Mouse (Mus musculus): ENCODE results near the gene Pkd1. TPM values are rescaled to one million over a fixed set of nuclear protein-coding genes. Genes with fewer than 3 reads are reported as not detected.

The Pkd1 gene
- polyA plus RNA-seq, 1 experiment from 2014 or later: 34.0 TPM

DNA sequence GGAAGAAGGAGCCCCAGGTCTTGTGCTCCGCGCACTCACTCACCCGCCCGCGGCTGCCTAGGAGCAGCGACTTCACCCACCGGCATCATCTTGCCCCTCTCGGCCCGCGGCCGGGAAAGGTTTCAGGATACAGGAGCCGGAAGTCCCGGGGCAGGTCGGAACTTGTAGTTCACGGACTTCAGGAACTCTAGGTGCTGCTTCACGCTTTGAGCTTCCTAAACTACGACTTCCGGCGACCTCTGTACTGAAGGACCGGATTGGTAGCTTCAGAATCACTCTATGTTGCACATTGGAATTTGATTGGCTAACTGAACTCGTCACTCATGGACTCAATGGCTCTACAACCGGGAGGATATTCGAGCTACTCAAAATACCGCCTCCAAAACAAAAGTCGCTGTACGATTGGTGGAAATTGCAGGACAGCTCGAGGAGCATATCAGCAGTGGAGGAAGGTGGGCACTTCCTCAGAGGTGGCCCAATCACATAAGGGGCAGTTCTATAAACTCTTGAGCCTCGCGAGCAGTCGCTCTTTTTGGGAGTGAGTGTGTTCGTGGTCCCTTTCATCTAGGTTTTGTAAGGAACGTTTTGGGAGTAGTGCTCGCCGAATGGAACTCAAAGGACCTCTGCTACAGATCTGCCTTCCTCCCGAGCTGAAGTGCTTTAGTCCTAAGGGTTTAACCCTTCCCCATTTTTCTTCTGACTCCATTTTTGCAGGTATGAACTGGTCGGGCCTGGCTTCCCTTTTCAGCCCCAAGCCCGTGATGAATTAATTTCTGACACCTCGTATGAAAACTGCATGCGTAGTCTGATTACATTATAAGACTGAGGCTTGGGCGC, 21.7 kb upstream of the Pkd1 start, which contains the start of gene Traf7:
Traf7 (minus strand) TSS at position 216 of the 837 bp plus-strand sequence.
- Histone ChIP-seq H3K36me3 (ENCODE audit: insufficient read depth) (peaks cover 32% of the 10 kb centered on the region), H3K4me2 (peak within 1 kb of the TSS; percentile 89), H3K4me1 (ENCODE audit: insufficient read depth) (peaks cover 12% of the 10 kb centered on the region), H3K4me3 (ENCODE audit: low read depth, low read length) (peak within 1 kb of the TSS; percentile 75), H3K9ac (peak within 1 kb of the TSS; percentile 80), H3K27ac (ENCODE audit: low read depth) (peak within 1 kb of the TSS; percentile 84), H3K27me3 (ENCODE audit: insufficient read depth, low read length) (no peaks in the 10 kb centered on the region), H3K9me3 (ENCODE audit: low read depth, low read length) (no peaks in the 10 kb centered on the region)
- under 1% methylated on average over 40 of the region's 40 CpGs for WGBS
- peak; percentile 96 for ATAC-seq (ENCODE audit: insufficient read depth)
- peak; percentile 99 for DNase-seq
- no peak for TF ChIP-seq CTCF (IDR thresholded peaks at IDR 0.05; ENCODE audit: low read depth)

DNA sequence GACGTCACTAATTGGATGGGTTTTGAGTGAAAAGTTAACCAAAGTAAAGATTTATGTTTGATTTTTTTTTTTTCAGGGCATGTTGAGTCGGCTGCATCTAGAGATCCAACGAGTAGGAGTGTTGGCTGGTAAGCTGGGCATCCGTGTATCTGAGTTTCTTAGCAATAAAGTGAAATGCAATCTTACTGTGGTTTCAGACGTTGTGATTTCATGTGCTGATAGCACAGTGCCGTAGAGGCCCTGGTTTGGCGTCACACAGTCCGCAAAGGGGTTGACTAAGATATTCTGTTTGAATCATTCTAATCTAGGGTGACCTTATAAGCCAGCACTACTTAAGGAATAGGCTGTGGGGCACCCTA, 21.1 kb upstream of the Pkd1 start:
- Histone ChIP-seq H3K27me3 (ENCODE audit: insufficient read depth, low read length) (no peaks in the 10 kb centered on the region), H3K36me3 (ENCODE audit: insufficient read depth) (peaks cover 28% of the 10 kb centered on the region), H3K9me3 (ENCODE audit: low read depth, low read length) (no peaks in the 10 kb centered on the region), H3K9ac (peak overlapping the region; percentile 80), H3K4me2 (peak overlapping the region; percentile 89), H3K27ac (ENCODE audit: low read depth) (peak overlapping the region; percentile 84), H3K4me1 (ENCODE audit: insufficient read depth) (peaks cover 16% of the 10 kb centered on the region), H3K4me3 (ENCODE audit: low read depth, low read length) (peak overlapping the region; percentile 75)
- ATAC-seq (ENCODE audit: insufficient read depth) (no peak), DNase-seq (peak; percentile 25)
- no peak for TF ChIP-seq CTCF (IDR thresholded peaks at IDR 0.05; ENCODE audit: low read depth)
- 0% methylated on average over 8 of the region's 8 CpGs for WGBS

DNA sequence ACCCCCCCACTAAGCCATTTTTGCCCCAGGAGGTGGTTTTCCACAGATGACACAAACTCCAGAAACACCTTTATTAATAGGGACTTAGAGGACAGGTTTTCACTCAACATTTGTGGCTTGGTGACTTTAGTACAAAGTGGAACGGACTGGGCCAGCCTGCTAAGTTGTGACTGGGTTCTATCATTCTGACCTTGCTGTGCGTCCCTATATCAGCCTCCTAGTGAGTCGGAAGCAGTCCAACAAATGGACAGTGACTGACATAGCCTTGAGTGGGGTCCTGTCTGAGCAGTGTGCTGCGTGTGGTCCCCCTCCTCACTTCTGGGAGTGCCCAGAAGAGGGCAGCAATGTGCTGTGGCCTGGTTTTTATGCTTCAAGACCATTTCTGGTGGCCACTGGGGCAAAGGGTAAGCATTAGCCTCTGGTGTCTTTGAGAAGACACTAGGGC, 20.6 kb upstream of the Pkd1 start:
- under 1% methylated on average over 4 of the region's 4 CpGs for WGBS
- DNase-seq: peak; percentile 91
- peak overlapping the region; percentile 89 for H3K4me2 ChIP-seq

DNA sequence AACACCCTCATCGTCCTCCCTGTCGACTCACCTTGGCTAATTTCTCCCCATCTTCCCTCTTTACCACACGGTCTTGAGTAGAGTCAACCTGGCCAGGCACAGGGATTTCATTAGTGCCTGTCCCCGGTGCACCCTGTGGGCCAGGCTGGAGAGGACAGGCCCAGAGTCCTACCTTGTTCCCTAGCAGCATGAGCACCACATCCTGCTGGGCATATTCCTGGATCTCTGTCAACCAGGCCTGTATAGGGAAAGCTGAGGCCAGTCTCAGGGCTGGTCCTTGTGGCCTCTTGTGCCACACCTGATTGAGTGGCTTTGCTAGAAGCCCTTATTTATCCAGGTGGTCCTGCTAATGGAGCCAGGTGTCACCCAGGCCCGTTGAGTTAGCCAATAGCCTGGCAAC, 19.8 kb upstream of the Pkd1 start:
- H3K9ac ChIP-seq: peak overlapping the region; percentile 80
- peaks cover 16% of the 10 kb centered on the region for H3K4me1 ChIP-seq (ENCODE audit: insufficient read depth)
- ATAC-seq (ENCODE audit: insufficient read depth) (no peak), DNase-seq (no peak)
- H3K27ac ChIP-seq (ENCODE audit: low read depth): peak overlapping the region; percentile 84
- WGBS: 16% methylated on average over 5 of the region's 5 CpGs
- H3K4me3 ChIP-seq (ENCODE audit: low read depth, low read length): peak overlapping the region; percentile 75
- no peak for TF ChIP-seq CTCF (IDR thresholded peaks at IDR 0.05; ENCODE audit: low read depth)
- H3K4me2 ChIP-seq: peak overlapping the region; percentile 89
- H3K27me3 ChIP-seq (ENCODE audit: insufficient read depth, low read length): no peaks in the 10 kb centered on the region
- H3K36me3 ChIP-seq (ENCODE audit: insufficient read depth): peaks cover 28% of the 10 kb centered on the region
- no peaks in the 10 kb centered on the region for H3K9me3 ChIP-seq (ENCODE audit: low read depth, low read length)

More for the DNA sequence above, 20.6 kb upstream of the Pkd1 start:
- peak overlapping the region; percentile 84 for H3K27ac ChIP-seq (ENCODE audit: low read depth)
- peak; percentile 92 for TF ChIP-seq CTCF (IDR thresholded peaks at IDR 0.05; ENCODE audit: low read depth)
- peaks cover 28% of the 10 kb centered on the region for H3K36me3 ChIP-seq (ENCODE audit: insufficient read depth)
- H3K4me1 ChIP-seq (ENCODE audit: insufficient read depth): peaks cover 16% of the 10 kb centered on the region
- peak overlapping the region; percentile 75 for H3K4me3 ChIP-seq (ENCODE audit: low read depth, low read length)
- peak overlapping the region; percentile 80 for H3K9ac ChIP-seq
- no peaks in the 10 kb centered on the region for H3K9me3 ChIP-seq (ENCODE audit: low read depth, low read length)
- no peak for ATAC-seq (ENCODE audit: insufficient read depth)
- H3K27me3 ChIP-seq (ENCODE audit: insufficient read depth, low read length): no peaks in the 10 kb centered on the region

DNA sequence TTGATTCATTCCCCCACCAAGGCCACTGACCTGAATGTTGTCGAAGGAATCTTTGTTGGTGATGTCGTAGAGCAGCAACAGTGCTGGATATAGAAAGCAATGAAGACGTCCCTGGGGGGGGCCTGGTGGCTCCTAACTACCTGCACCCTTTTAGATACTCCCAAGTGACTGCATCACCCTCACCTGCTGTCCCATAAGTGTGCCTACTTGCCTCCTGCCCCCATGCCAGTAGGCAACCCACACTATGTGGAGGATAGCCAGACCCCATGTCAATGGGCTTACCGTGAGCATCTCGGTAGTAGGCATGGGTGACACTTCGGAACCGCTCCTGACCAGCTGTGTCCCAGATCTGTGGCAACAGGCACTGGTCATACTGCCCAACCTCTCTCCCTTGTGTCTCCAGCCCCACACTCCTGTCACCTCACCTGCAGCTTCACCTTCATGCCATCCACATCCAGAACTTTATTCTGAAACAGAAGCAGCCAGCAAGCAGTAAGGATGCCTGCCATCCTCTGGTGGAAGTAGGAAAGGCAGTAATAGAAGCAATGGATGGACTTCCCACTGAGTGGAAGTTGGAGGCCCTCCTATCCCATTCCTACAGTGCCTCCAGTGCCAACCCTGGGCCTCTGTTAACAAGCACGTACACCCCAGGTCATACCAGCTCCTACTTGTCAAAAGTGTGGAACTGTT, 19.1 kb upstream of the Pkd1 start:
- DNase-seq (peak; percentile 46), ATAC-seq (ENCODE audit: insufficient read depth) (no peak)
- Histone ChIP-seq H3K36me3 (ENCODE audit: insufficient read depth) (peaks cover 26% of the 10 kb centered on the region), H3K27me3 (ENCODE audit: insufficient read depth, low read length) (no peaks in the 10 kb centered on the region), H3K4me1 (ENCODE audit: insufficient read depth) (peaks cover 16% of the 10 kb centered on the region), H3K9ac (peak overlapping the region; percentile 80), H3K4me3 (ENCODE audit: low read depth, low read length) (peak overlapping the region; percentile 75), H3K4me2 (peak overlapping the region; percentile 89), H3K9me3 (ENCODE audit: low read depth, low read length) (no peaks in the 10 kb centered on the region), H3K27ac (ENCODE audit: low read depth) (no peak overlapping the region; the same call in 1 of the 2 replicates)
- WGBS: 32% methylated on average over 8 of the region's 8 CpGs
- TF ChIP-seq CTCF (IDR thresholded peaks at IDR 0.05; ENCODE audit: low read depth): peak; percentile 50

DNA sequence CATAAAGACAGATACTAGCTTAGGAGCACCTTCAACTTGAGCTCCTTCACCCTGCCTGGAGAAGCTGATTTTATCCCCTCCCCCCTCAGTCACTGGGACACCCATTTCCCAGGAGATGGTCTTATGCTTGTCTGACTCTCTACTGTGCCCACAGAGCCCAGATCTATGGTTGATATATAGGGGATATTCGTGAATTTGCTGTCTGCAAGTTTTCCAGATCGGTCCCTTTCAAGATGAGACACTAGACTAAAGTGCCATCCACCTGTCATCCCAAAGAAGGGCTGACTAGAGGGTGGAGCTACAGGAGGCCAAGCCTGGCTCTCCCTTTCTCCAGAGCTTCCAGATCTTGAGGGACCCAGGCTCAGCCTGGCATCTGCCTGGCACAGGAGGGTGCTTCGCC, 18.6 kb upstream of the Pkd1 start:
- peaks cover 16% of the 10 kb centered on the region for H3K4me1 ChIP-seq (ENCODE audit: insufficient read depth)
- no peak overlapping the region for H3K27ac ChIP-seq (ENCODE audit: low read depth)
- DNase-seq (no peak), ATAC-seq (ENCODE audit: insufficient read depth) (no peak)
- no peak overlapping the region for H3K9ac ChIP-seq
- no peak for TF ChIP-seq CTCF (IDR thresholded peaks at IDR 0.05; ENCODE audit: low read depth)
- no peaks in the 10 kb centered on the region for H3K27me3 ChIP-seq (ENCODE audit: insufficient read depth, low read length)
- H3K4me3 ChIP-seq (ENCODE audit: low read depth, low read length): no peak overlapping the region
- peaks cover 25% of the 10 kb centered on the region for H3K36me3 ChIP-seq (ENCODE audit: insufficient read depth)
- no peaks in the 10 kb centered on the region for H3K9me3 ChIP-seq (ENCODE audit: low read depth, low read length)
- WGBS: 65% methylated on average over 3 of the region's 3 CpGs
- no peak overlapping the region for H3K4me2 ChIP-seq

DNA sequence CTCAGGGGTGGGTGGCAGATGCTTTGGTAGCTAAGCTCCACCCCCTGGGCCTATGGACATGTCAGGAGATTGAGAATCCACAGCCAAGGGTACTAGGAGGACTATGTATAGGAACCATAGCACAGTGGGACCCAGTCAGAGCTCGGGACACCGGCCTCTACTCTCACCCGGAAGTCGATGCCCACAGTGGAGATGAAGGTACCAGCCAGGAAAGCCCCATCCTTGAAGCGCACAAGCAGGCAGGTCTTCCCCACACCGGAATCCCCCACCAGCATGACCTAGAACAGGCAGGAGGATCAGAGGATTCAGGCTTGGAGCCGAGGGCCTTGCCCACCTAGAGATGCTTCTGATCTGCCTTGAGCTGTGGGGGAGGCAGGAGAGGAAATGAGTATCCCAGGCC, 17.6 kb upstream of the Pkd1 start:
- H3K4me1 ChIP-seq (ENCODE audit: insufficient read depth): peaks cover 16% of the 10 kb centered on the region
- TF ChIP-seq CTCF (IDR thresholded peaks at IDR 0.05; ENCODE audit: low read depth): no peak
- H3K9ac ChIP-seq: peak overlapping the region; percentile 0; the same call in 1 of the 2 replicates

More for the DNA sequence above, 17.6 kb upstream of the Pkd1 start:
- 74% methylated on average over 7 of the region's 7 CpGs for WGBS
- no peak for ATAC-seq (ENCODE audit: insufficient read depth)
- H3K4me3 ChIP-seq (ENCODE audit: low read depth, low read length): no peak overlapping the region
- no peak overlapping the region for H3K4me2 ChIP-seq
- DNase-seq: no peak
- peaks cover 25% of the 10 kb centered on the region for H3K36me3 ChIP-seq (ENCODE audit: insufficient read depth)
- no peak overlapping the region for H3K27ac ChIP-seq (ENCODE audit: low read depth)
- H3K27me3 ChIP-seq (ENCODE audit: insufficient read depth, low read length): no peaks in the 10 kb centered on the region
- H3K9me3 ChIP-seq (ENCODE audit: low read depth, low read length): no peaks in the 10 kb centered on the region

Measured in lung, embryonic 14.5 days (tissue).